Mouse (Mus musculus) liver, embryonic 16.5 days (tissue): ENCODE data around the gene Prr15l. TPM values are rescaled to one million over a fixed set of nuclear protein-coding genes. Genes with fewer than 3 reads are reported as not detected.

Experiments
- ATAC-seq: fragments of 200-750 bp; cut with Nextera tagmentation; 2 replicates; pipeline ENCODE4 v1.8.0; 2017; ENCODE audit warnings: low read depth, mild to moderate bottlenecking, moderate number of reproducible peaks, moderate library complexity
- H3K27ac ChIP-seq: fragments of 300-500 bp; sonication (generic); 2 replicates; pipeline ENCODE4 v1.5.1; 2014; ENCODE audit warnings: mild to moderate bottlenecking, low read length
- H3K27me3 ChIP-seq: fragments of 300-500 bp; sonication (generic); 2 replicates; pipeline ENCODE4 v1.6.1; 2014; ENCODE audit warnings: low read depth, low read length, mixed read lengths; ENCODE audit not compliant: control insufficient read depth, insufficient read depth
- H3K36me3 ChIP-seq: fragments of 300-500 bp; sonication (generic); 2 replicates; pipeline ENCODE4 v1.6.1; 2014; ENCODE audit warnings: mild to moderate bottlenecking; ENCODE audit not compliant: control insufficient read depth, insufficient read depth
- H3K4me1 ChIP-seq: fragments of 300-500 bp; sonication (generic); 2 replicates; pipeline ENCODE4 v1.6.1; 2014; ENCODE audit warnings: low read depth, low read length, mixed read lengths; ENCODE audit not compliant: control insufficient read depth
- H3K4me2 ChIP-seq: fragments of 300-500 bp; sonication (generic); 2 replicates; pipeline ENCODE4 v1.6.1; 2014; ENCODE audit warnings: low read depth, low read length, mixed read lengths
- H3K4me3 ChIP-seq: fragments of 300-500 bp; sonication (generic); 2 replicates; pipeline ENCODE4 v1.5.1; 2014; ENCODE audit warnings: low read depth, mild to moderate bottlenecking, low read length
- H3K9ac ChIP-seq: fragments of 300-500 bp; sonication (generic); 2 replicates; pipeline ENCODE4 v1.6.1; 2014; ENCODE audit warnings: low read depth, low read length
- H3K9me3 ChIP-seq: fragments of 300-500 bp; sonication (generic); replicated peaks from 2 replicates; pipeline ENCODE4 v1.6.1; 2016; ENCODE audit warnings: low read length; ENCODE audit not compliant: control insufficient read depth
- WGBS: fragments of 180-500 bp; shearing (Covaris S2); extraction: QIAGEN DNeasy Blood & Tissue Kit; methylation state at CpG from one replicate; pipeline ENCODE4 v1.1.7; 2014; ENCODE audit not compliant: insufficient replicate concordance; 5-methylcytosine and 5-hydroxymethylcytosine counted together
- polyA plus RNA-seq: library from polyadenylated mRNA; unstranded; fragments of >200 nt; fragmentation: Nextera tagmentation; extraction: Ambion mirVana; gene quantifications from 2 replicates; pipeline ENCODE4 v1.2.1, GENCODE M21; 2015

The Prr15l gene
- polyA plus RNA-seq, 1 experiment from 2014 or later = 7.1 TPM

DNA sequence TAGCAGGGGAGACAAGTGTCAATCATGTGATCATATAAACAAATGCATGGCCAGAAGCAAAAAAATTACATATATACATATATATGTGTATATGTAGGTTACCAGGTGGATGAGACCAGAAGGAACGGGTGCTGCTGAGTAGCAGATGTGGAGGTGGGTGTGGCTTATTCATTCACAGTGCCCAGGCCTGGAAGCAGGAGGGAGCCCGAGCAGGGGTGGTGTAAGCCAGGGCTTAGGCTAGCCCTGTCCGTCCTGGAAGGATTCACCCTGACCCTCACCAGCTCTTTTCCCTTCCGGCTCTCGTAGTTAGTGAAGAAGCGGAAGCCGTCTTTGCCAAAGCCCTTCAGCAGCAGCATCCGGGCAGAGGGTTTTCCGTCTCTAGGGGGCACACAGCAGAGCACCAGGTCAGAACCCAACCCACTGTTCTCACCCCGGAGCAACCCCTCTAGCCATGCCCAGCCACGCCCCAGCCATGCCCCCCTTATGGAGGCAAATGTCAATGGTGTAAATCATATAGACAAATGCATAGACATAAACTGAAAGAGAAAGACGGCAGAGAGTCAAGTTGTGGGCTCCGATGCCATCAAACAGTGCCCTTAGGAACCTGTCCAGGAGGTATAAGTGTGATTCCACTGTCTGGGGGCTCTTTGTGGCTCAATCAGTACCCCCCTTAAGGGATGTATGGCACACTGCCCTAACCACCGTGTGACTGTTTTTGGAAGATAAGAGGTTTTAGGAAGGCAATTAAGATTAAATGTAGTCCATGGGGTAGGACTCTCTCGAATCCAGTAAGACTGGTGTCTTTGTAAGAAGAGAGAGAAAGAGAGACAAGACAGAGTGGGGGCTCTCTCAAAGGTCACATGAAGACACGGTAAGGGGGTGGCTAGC is 12.9 kb downstream of the Prr15l start:
- H3K27me3 ChIP-seq = no peaks in the 10 kb centered on the region
- H3K9me3 ChIP-seq = no peaks in the 10 kb centered on the region
- peak overlapping the region; percentile 95 for H3K9ac ChIP-seq
- H3K27ac ChIP-seq = peak overlapping the region; percentile 98
- H3K4me3 ChIP-seq = peak overlapping the region; percentile 80
- WGBS = 49% methylated on average over 16 of the region's 16 CpGs
- peak; percentile 4; the same call in 1 of the 2 replicates for ATAC-seq
- H3K4me2 ChIP-seq = peak overlapping the region; percentile 97
- H3K4me1 ChIP-seq = peaks cover 67% of the 10 kb centered on the region
- H3K36me3 ChIP-seq = peaks cover 42% of the 10 kb centered on the region

DNA sequence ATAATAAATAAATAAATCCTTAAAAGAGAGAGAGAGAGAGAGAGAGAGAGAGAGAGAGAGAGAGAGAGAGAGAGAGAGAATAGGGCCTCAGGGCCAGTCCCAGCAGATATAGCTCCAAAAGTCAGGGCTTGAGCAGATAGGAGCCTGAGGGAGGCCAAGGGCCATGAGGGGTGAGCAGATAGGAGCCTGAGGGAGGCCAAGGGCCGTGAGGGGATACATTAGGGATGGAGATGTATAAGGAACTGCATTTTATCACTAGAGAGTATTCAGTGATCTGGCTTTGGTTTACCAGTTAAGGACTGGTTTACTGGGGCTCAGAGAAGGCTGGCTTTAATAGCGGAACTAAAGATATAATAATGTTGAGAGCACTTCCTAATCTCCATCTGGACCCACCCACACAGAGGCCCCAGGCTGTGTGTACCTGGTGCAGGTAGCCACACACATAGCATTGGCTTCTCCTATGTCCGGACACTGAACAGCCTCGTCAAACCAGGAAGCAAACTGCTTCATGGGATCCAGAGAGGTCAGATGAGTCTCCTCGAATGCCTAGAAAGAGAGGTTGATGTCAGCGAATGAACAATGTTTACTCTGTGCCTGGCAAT is 14.2 kb downstream of the Prr15l start:
- peak overlapping the region; percentile 97 for H3K4me2 ChIP-seq
- H3K27ac ChIP-seq = peak overlapping the region; percentile 98
- no peaks in the 10 kb centered on the region for H3K9me3 ChIP-seq
- H3K27me3 ChIP-seq = no peaks in the 10 kb centered on the region
- H3K4me3 ChIP-seq = peak overlapping the region; percentile 80
- peak overlapping the region; percentile 95 for H3K9ac ChIP-seq
- peaks cover 39% of the 10 kb centered on the region for H3K36me3 ChIP-seq
- peak; percentile 59 for ATAC-seq
- WGBS = 33% methylated on average over 6 of the region's 6 CpGs
- H3K4me1 ChIP-seq = peaks cover 67% of the 10 kb centered on the region

DNA sequence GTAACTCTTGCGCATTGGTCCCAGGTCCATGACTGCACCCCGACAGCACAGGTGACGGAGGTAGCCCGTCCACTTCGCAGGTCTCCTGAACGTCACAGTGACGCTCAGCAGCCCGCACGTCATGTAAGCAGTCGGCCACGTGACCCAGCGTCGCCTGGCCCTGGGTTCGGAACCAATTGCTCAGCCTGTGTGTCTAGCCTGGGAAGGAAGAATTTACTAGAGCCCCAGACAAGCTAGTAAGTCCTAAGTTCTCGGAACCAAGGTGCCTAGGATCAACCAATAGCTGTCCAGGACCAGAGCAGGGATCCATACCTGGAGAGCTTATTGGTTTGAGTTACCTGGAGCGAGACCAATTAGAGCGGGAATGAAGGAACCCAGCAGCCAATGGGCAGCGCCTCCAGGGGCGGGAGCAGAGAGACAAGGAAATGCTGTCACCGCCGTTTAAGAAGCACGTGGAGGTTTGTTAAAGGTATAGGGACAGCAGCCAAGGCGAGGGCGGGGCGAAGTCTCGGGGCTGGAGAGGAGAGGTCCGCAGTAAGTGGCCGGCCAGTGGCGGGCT is 15.9 kb downstream of the Prr15l start, which contains the start of gene Pnpo:
Pnpo (minus strand) TSS at position 241 of the 559 bp plus-strand sequence.
- Histone ChIP-seq H3K27me3 (no peaks in the 10 kb centered on the region), H3K4me2 (peak within 1 kb of the TSS; percentile 97), H3K36me3 (peaks cover 23% of the 10 kb centered on the region), H3K4me1 (peaks cover 66% of the 10 kb centered on the region), H3K9me3 (no peaks in the 10 kb centered on the region), H3K4me3 (peak within 1 kb of the TSS; percentile 80), H3K27ac (peak within 1 kb of the TSS; percentile 98), H3K9ac (peak within 1 kb of the TSS; percentile 95)
- ATAC-seq = peak; percentile 83
- under 1% methylated on average over 29 of the region's 29 CpGs for WGBS

GRCm38 (mm10) chr11:96944844-96945580 is 17.1 kb downstream of the Prr15l start:
- Histone ChIP-seq H3K4me1 (peaks cover 65% of the 10 kb centered on the region), H3K27ac (peak overlapping the region; percentile 98), H3K9me3 (no peaks in the 10 kb centered on the region), H3K4me3 (peak overlapping the region; percentile 80), H3K4me2 (peak overlapping the region; percentile 97), H3K27me3 (no peaks in the 10 kb centered on the region), H3K36me3 (peaks cover 21% of the 10 kb centered on the region), H3K9ac (peak overlapping the region; percentile 71)
- ATAC-seq = no peak
- WGBS = 26% methylated on average over 14 of the region's 14 CpGs

- no peak for ATAC-seq
- H3K4me2 ChIP-seq = peak overlapping the region; percentile 97
- WGBS = 62% methylated on average over 9 of the region's 9 CpGs
- H3K4me3 ChIP-seq = peak overlapping the region; percentile 80
- H3K36me3 ChIP-seq = peaks cover 25% of the 10 kb centered on the region
- no peaks in the 10 kb centered on the region for H3K9me3 ChIP-seq
- H3K27me3 ChIP-seq = no peaks in the 10 kb centered on the region
- peaks cover 65% of the 10 kb centered on the region for H3K4me1 ChIP-seq
- peak overlapping the region; percentile 71 for H3K9ac ChIP-seq
- H3K27ac ChIP-seq = peak overlapping the region; percentile 98
These were observed 18.6 kb downstream of the Prr15l start for GRCm38 (mm10) chr11:96946498-96946897.

DNA sequence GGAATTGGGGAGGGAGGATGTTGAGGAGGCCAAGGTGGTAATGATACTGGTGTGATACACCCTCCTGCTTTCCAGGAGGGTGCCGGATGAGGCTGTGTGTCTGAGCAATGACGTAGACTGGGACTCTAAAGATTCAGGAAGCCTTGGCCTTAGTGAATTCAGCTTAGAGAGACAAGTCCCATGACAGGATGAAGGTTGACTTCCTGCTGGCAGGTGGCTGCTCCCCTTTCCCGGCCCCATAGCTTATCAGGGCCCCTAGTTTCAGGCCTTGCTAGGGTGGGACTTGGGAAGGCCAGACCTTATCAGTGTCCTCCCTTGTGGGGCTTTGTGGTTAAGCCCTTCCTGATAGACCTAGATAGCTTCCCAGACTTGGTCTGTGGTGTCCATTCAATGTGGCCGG is 19.9 kb downstream of the Prr15l start:
- H3K9ac ChIP-seq = peak overlapping the region; percentile 67
- 20% methylated on average over 4 of the region's 4 CpGs for WGBS
- H3K4me2 ChIP-seq = peak overlapping the region; percentile 97
- H3K4me3 ChIP-seq = peak overlapping the region; percentile 47
- H3K4me1 ChIP-seq = peaks cover 65% of the 10 kb centered on the region
- H3K27ac ChIP-seq = peak overlapping the region; percentile 98
- no peaks in the 10 kb centered on the region for H3K27me3 ChIP-seq
- peak; percentile 78 for ATAC-seq
- H3K36me3 ChIP-seq = peaks cover 38% of the 10 kb centered on the region
- H3K9me3 ChIP-seq = no peaks in the 10 kb centered on the region

DNA sequence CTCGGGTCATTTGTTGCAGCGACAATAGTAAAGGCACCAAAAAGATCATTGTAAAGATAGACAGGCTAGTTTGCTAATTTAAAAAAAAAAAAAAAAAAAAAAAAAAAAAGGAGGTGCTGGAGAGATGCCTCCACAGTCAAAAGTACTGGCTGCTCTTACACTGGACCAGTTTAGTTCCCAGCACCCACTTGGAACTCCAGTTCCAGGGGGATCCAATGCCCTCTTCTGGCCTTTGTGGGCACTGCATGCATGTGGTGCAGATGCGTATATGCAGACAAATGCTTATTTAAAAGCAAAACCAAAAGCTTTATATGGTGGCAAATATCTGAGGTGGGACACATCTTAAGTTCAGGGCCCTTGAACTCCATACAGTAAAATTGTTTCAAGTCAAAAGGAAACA is 22.9 kb downstream of the Prr15l start:
- Histone ChIP-seq H3K9me3 (no peaks in the 10 kb centered on the region), H3K4me2 (no peak overlapping the region), H3K27me3 (no peaks in the 10 kb centered on the region), H3K27ac (peak overlapping the region; percentile 60), H3K4me1 (peaks cover 69% of the 10 kb centered on the region), H3K9ac (no peak overlapping the region), H3K36me3 (peaks cover 67% of the 10 kb centered on the region), H3K4me3 (no peak overlapping the region)
- 90% methylated on average over 3 of the region's 3 CpGs for WGBS
- ATAC-seq = no peak

DNA sequence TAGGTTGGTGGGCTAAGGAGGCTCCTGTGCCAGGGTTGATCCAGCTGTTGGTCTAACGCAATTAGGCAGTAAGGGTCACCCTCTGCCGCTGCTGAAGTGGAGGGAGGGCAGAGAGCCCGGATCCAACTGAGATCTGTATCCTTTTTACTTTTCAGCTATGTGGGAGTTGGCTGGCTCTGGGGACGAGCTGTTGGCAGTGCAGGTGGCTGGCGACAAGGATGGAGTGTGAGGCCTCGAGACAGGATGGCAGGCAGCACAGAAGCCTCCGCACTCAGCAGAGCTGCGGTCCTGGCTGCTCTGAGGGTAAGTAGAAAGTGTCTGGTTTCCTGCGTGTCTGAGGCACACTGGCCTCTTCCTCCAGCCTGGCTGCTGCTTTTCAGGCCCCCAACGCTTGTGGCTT is 24.5 kb downstream of the Prr15l start:
- Histone ChIP-seq H3K9me3 (no peaks in the 10 kb centered on the region), H3K27me3 (no peaks in the 10 kb centered on the region), H3K4me2 (no peak overlapping the region), H3K4me1 (peaks cover 71% of the 10 kb centered on the region), H3K9ac (no peak overlapping the region), H3K36me3 (peaks cover 81% of the 10 kb centered on the region), H3K27ac (peak overlapping the region; percentile 3), H3K4me3 (no peak overlapping the region)
- no peak for ATAC-seq
- WGBS = 80% methylated on average over 10 of the region's 10 CpGs
